Mouse (Mus musculus) left cerebral cortex, postnatal 36 days (tissue): Measurements from ENCODE around the gene Yap1. TPM values are rescaled to one million over a fixed set of nuclear protein-coding genes. Genes with fewer than 3 reads are reported as not detected.

ENCODE experiments used
- DNase-seq, 2 experiments: peaks; one replicate each; pipeline ENCODE4 v3.0.0; 2021 to 2022; ENCODE audit warnings: low spot score in 2 of 2, mixed read lengths in 1 of 2
- intact Hi-C: fragments of 180-260 bp; cut with DNase I; formaldehyde crosslinking; loops from one replicate; pipeline ENCODE4 v1.15.1; 2025
- total RNA-seq, 2 experiments: library from RNA; stranded (reverse); gene quantifications; 2 replicates each; pipeline ENCODE4 v1.2.3; 2021

Gene Yap1
- total RNA-seq, 2 experiments from 2014 or later, result 17.2 to 19.0 TPM

DNA sequence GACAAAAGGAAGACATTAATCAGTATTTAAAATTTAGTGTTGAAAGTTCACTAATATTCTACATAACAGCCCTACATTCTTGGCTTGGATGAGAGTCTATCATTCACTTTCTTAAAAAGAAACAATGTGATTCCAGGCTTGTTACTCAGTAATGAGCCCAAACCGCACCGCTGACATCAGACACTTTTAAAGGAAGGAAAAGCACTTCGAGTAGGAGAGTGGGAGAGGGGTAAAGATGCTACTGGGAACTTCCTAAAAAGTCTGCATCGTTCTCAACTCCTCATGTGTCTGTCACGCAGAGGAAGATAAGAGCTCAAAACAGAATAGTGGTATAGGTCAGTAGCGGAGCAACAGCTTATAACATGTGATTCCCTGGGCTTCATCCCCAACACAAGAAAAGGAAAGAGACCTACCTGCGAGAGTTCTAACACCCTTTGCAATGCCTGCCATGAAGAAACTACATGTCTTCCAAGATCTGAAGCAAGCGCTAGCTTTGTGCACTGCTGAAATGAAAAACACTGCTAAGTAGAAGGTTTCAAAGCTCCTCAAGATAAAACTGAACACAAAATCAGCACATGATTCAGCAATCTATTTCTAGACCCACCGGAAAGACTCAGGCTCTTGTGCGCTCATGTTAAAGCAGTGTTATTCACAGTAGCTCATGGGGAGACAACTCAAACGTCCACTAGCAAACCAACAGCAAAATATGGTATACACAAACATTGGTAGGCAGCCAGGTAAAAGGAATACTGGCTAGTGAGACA is 25.1 kb downstream of the Yap1 start:
- intact Hi-C loops, result no loop called here
- no peak for DNase-seq

DNA sequence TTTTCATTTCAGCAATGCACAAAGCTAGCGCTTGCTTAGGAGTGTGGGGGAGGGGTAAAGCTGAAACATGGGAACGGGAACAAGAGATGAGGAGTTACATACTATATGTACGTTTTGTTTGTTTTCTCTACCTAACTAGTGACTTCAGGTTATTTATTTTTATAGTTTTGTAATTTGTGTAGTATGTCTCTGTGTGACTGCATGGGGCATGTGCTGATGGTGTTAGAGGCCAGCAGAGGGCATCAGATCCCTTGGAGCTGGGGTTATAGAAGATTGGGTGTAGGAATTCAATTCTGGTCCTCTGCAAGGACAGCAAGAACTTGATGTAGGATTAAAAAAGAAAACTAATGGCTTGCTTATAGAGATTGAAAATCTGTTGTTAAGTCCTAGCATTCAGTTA is 25.9 kb downstream of the Yap1 start:
- no peak for DNase-seq
- intact Hi-C loops, result no loop called here

DNA sequence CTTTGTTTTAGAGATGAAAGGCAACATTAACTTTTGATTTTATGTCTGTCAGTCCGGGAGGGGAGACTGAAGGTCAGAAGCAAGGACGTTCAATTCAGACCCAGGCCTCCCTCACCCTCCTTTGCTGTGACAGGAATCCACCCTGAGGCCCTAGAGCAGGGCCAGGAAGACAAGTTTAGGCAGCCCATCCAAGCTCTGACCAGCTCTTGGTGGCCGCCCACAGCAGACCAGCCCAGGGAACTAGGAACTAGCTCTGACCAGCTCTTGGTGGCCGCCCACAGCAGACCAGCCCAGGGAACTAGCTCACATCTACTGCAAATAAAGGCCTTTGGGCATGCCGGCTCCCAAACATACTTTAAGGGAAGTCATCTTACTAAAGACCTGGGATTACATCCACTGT is 26.8 kb downstream of the Yap1 start:
- DNase-seq, result no peak
- intact Hi-C loops, result no loop called here

DNA sequence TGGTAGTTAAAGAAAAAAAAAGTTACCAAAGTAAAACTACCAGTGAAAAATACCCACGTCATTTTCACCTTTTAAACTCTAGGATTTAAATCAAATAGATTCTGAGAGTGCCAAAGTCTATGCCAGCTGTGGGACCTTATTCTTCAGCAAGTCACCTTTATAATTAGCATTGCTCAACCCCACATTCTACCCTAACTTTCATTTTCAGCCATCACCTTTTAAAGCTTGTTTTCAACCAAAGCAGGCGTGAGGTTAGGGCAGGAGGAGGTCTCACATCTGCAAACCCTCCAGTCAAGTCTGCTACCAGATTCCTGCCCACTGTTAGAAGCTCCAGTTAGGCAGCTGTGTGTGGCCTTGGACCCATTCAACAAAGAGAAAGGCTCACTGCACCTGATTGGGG is 32.4 kb downstream of the Yap1 start:
- DNase-seq, result no peak
- intact Hi-C loops, result no loop called here

DNA sequence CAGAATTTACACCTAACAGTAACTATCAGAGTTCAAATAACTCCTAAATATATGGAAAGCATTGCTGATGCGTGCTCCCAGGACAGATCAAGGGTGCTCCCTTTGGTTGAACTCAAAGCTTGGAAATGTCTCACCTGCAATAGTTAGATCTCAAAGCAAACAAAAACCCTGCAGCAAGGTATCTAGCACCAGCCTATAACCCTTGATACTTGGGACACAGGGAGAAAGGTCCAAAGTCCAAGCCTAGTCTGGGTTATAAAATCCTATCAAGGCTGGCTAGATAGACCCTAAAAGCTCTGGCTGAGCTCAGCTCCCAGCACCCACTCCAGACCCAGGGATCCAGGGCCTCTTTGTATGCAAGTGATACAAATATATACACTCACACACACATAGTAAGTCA is 36.4 kb downstream of the Yap1 start:
- intact Hi-C loops, result no loop called here
- no peak for DNase-seq

DNA sequence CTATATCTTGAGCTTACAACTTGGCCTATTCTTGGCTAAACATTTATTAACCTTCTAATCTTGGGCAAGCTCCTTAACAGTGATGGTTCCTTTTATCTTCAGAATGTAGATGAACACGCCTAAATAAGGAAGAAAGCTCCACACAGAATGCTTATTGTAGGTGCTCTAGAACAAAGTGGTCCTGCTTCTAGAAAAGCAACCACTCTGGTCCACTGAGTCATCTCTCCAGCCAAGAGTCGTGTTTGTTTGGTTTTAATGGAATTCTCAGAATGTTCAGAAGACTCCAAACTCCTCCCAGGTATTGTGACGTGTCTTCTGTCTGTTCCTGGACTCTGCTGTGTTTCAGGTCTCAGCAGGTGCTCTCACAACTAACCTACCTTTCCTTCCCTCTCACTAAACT is 38.8 kb downstream of the Yap1 start:
- intact Hi-C loops, result no loop called here
- DNase-seq, result no peak

DNA sequence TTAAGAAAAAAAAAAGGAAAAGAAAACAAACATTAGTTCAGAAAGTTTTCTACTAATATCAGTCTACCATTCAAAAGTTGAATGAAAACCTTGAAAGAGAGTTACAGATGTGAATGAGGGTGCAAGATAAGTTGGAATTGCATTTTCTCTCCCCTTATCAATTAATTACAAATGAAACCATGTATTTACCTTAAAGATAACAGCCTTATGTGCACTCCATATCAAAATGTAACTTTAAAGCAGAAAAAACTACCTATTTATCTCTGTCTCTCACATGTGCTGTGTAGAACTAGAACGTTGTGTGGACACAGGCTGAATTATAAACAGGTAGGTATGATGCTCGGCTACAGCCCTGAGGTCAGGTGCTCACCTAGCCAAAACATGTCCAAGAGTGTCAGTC is 40.5 kb downstream of the Yap1 start:
- intact Hi-C loops, result loop anchor here (5.0 kb wide), 1 partner anchor 38 kb away; the partner anchor contains the start of gene Yap1
- no peak for DNase-seq

DNA sequence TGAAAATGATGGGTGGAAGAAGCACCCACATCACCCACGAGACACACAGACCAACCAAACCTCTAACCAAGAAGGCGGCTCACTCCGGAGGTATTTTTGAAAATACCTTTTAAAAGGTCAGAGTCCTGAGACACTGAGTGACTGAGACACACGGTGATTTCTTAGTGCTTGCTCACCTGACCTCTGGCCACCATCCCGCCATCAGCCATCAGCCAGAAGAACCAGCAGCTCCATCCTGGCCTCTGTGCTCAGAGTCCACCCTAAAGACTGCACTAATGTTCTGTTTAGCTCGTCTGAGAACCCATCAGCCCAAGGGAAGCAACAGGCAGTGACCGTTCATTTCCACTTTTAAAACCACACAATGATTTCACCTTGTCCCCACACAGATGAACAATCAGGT is 41.5 kb downstream of the Yap1 start:
- intact Hi-C loops, result loop anchor here (5.0 kb wide), 1 partner anchor 39 kb away; the partner anchor contains the start of gene Yap1
- no peak for DNase-seq

DNA sequence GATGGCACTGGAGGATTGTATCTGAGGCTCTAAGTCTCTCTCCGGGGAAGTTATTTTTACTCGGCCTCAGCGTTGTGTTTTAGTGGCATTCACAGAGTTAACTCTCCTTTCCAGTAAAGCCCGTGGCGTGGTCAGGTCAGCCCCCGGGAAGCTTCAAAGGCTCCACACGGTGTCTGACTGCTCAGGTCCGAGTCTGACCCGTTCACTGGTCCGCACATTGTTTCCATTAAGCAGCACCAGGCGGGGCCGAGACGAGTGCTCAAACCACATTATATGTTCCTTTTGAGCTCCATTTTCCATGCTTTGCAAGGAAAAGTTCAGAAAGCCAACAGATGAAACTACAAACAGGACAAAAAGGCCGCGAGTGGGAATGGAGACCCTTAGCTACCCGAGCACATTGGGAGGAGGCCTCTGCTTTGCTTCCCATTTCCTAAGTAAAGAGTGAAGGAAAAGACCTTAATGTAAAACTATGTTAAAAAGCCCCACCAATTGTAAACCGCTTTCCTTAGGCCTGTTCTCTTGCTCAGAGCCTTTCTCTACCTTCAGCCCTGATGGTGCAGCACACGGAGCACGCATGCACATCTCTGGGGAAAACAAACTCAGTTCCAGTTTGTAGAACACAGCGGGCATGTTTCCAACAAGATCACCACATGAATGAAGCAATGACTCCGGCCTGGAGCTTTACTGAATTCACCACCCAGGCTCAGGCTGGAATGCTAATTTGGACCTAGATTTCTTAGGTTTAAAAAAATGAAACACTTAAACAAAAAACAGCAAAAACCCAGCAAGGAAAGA is 42.8 kb downstream of the Yap1 start:
- intact Hi-C loops, result loop anchor here (5.0 kb wide), 1 partner anchor 41 kb away; the partner anchor contains the start of gene Yap1
- DNase-seq, result no peak

DNA sequence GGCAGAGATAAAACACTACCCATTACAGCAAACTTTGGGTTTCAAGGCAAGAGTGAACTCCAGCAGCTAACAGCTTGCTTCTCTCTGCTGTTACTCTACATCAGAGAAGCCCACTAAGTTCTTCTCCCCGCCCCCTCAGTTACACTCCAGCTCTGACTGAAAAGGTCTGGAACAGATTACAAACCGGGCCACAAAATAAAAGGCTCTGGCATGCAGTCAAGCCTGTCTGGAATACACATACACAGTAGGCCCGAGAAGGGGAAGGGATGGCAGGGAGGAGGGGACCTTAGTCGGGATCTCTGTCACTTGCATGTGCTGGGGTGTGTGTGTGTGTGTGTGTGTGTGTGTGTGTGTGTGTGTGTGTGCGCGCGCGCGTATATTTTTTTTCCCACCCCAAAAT is 44.0 kb downstream of the Yap1 start:
- intact Hi-C loops, result loop anchor here (5.0 kb wide), 1 partner anchor 42 kb away; the partner anchor contains the start of gene Yap1
- DNase-seq, result peak; percentile 18 to 32

DNA sequence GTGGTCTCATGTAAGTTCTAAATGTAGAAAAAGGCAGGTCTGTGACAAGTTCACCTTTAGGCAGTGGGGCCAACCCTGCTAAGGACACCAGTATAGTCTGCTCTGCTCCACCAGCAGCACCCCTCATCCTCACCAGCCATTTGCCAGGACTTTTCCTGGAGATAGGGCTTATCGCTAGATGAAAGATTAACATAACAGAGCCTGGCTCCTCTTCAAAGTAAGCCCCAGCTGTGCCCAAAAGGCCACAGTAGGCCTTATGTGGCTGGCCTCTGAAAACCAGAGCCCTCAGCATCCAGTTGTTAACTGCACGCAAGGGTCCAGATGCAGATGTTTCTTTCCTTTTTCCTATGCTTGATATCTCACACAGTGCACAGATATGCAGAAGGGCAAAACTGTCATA is 45.1 kb downstream of the Yap1 start:
- intact Hi-C loops, result no loop called here

DNA sequence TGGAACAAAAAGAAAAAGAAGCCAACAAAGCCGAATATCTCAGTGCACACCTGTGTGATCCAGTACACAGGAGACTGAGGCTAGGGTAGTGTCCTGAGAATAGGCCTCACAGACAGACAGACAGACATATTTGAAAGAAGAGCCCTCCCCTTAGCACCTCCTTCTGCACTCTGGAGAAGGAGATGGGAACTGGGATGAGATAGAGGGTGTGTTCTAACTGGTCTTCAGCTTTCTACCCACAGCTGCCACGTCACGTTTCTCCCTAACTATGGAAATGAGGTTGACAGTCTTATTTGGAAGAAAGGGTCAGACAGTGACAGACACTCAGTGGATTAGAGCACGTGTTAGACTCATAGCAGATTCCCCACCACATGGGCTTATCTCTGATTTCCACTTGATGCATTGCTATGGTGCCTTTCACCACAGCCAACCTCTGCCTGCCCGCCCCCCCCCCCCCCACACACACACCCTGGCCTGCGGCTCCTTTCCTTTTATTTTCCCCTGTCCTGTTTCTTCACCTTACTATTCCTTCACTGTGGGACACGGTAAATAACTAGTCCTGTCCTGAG is 46.3 kb downstream of the Yap1 start:
- intact Hi-C loops, result no loop called here
- DNase-seq, result no peak

More for the DNA sequence above, 45.1 kb downstream of the Yap1 start:
- no peak for DNase-seq

DNA sequence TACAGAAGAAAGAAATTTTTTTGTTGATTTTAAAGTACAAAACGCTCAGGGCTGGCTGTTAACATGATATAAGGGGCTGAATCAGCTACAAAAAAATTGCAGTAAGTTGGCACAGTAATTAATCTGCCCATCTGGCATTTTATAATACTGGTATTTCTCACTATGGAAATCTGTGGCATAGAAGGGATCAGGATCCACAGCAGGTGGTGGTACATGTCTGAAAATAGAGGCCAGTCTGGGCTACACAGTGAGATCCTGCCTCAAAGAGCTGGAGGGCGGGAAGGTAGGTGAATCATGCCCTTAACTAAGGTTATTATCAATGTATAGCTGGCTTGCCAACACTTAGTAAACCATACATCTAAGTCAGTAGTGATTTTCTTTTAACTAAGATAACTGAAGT is 47.0 kb downstream of the Yap1 start:
- intact Hi-C loops, result no loop called here
- no peak for DNase-seq

DNA sequence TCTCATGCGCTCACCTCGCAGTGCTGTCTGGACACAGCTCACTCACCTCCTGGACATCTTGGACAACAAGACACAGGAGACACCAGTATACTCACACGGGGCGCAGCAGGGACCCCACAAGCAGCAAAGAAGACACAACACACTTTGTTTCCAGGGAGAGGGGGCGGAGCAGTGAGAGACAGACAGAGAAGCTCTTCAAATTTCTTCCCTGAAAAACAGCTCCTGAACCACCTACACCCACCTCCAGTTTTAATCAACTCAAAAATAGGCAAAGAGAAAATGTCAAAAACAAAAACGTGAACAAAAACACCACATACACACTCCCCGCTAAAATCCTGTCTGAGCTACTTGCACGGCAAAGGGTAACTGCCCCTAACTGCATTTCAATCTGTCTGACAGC is 48.0 kb downstream of the Yap1 start:
- no peak for DNase-seq
- intact Hi-C loops, result no loop called here

DNA sequence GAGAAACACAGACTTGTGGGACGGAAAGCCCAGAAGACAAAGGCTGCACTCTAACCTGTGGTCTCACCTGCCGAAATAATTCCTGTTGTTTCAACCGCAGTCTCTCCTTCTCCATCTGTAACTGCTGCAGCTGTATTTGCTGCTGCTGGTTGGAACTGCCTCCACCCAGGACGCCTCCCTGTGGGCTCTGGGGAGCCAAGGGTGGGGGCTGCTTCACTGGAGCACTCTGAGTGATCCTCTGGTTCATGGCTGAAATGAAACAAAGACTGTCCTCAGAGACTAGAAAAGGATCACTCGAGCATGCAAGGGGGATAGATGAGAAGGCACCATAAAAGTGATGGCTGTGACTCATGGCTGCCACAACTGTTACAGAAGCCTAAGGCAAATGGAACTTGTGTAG is 51.5 kb downstream of the Yap1 start:
- intact Hi-C loops, result no loop called here
- no peak for DNase-seq

DNA sequence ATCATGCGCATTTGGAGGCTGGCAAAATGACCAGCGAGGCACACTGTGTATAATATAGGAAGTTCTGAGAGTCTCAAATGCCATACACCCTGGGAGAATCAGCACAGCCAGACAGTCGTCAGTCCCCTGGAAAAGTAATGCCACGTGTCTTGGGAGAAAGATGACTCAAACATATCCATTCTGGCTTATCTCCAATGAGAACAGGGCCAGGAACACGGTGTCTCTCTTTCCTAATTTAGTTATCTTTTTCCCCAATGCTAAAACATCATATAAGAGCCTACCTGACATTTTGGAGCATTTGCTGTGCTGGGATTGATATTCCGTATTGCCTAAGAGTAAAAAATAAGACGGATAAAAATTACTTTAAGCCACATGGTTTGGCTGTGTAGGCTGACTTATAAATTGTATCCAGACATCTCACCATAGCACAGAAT is 54.2 kb downstream of the Yap1 start:
- peak; percentile 57 to 66 for DNase-seq
- intact Hi-C loops, result no loop called here

DNA sequence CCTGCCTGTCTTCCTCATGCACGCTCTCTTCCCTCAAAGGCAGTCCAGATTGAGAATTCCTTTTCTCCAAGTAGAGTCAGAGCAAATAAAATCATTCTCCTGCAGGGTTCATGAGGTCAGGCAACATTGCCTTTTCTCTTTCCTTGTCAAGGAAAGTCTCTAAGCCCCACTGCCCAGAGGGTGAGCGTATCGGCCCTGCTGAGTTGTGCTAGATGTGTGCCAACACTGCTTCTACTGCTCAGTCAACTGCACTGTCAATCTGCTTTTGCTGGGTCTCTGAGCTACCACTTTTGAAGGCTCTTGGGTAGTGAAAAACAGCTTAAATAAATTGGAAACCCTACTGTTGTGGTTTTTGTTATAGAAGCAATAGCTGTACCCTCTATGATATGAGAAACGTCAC is 56.5 kb downstream of the Yap1 start:
- intact Hi-C loops, result no loop called here
- DNase-seq, result no peak

DNA sequence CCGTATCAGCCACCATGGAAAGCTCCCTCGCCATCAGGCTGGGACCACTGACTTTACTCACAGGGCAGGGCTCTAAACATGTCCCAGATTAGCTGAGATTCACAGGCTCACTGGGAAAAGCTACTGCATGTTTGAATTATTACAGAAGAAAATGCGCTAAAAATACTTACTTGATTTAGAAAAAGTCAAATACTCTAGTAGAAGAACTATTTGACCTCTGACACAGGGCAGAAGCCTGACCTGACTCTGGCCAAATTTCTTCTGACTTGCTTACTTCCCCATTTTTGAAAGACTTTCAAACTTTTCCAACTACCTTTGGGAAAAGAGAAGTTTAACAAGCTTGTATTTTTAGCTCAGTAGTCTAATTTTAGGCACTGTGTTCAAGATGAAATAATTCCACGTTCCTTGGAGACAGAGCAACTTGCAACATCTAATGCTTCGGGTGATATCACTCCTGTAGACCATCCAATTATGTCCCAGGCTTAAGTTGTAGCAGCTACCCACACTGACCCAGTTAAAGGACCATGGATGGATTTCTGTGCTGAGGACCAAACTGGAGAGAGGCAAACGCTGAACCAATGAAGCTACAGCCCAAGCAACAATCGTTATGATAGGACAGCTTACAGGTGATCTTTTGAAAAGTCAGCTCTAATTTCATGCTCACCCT is 60.5 kb downstream of the Yap1 start:
- no peak for DNase-seq
- intact Hi-C loops, result no loop called here

DNA sequence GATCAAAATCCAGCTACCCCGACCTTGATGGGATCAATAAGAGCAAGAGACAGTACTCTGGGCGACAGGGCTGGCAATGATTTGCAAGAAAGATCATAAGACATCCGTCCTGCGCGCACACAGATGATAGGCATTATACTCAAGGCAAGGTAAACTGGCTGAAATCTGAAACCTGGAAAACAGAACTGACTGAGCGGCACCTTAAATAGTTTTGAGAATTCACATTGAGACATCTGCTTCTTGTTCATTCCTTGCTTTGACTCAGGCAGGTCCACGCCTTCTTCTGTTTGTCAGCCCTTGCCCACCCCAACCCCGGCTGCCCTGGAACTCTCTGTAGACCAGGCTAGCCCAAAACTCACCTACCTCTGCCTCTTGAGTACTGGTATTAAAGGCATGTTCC is 61.7 kb downstream of the Yap1 start:
- intact Hi-C loops, result no loop called here
- DNase-seq, result no peak

DNA sequence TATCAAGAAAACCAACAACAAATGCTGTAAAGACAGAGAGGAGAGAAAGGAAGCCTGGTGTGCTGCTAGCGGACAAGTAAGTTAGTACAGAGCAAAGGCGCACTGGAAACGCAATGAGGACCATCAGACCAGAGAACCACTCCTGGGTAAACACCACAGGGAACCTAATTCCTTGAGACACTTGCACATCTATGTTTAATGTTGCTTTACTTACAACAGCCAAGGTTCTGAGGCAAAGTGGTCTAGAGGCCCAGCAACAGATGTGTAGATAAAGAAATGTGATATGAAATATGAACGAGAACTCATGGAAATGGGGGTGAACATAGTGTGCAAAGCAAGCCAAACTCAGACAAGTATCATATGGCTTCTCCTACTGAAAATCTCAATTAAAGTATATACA is 64.3 kb downstream of the Yap1 start:
- DNase-seq, result no peak
- intact Hi-C loops, result no loop called here
